ENCODE assay signal across 10 mouse cellular contexts in genomic region chr16:38636682-38637081, GRCm38 (mm10).
A peak's percentile ranks its signal among the peaks of the same experiment; 100 is the strongest.
DNase-seq lines count a peak whose midpoint lies in the region; ATAC-seq lines count a peak whose summit lies in the region.
"Had no signal": no experiment of that assay in that cellular context is flagged by ENCODE, and none has a peak within 500 bp of the region (broad histone marks: within the 10 kb centered on the region; RNA-seq: fewer than 3 reads in every experiment).

No protein-coding gene starts in this region.

- no peaks in the 10 kb centered on the region for H3K36me3 ChIP-seq in neural tube, embryonic 13.5 days
- no peaks in the 10 kb centered on the region for H3K36me3 ChIP-seq in neural tube, embryonic 15.5 days
- H3K36me3 ChIP-seq in lung, embryonic 15.5 days, result peaks cover 15% of the 10 kb centered on the region; the same call in 1 of the 2 replicates
- H3K36me3 ChIP-seq in kidney, embryonic 14.5 days (ENCODE audit: control insufficient read depth, insufficient read depth, low read length), result no peaks in the 10 kb centered on the region; the same call in 1 of the 2 replicates

- no peaks in the 10 kb centered on the region for H3K27me3 ChIP-seq in neural tube, embryonic 13.5 days
- no peaks in the 10 kb centered on the region for H3K27me3 ChIP-seq in neural tube, embryonic 15.5 days (replicated peaks)
- H3K27me3 ChIP-seq in lung, embryonic 15.5 days, result no peaks in the 10 kb centered on the region
- H3K27me3 ChIP-seq in kidney, embryonic 14.5 days (ENCODE audit: control insufficient read depth, insufficient read depth, low read length), result no peaks in the 10 kb centered on the region

- DNase-seq in thymus, postnatal 36 days, result peak; percentile 40 to 48
- DNase-seq: adrenal gland, adult 8-10 months had no signal

- no peak overlapping the region for H3K4me2 ChIP-seq in neural tube, embryonic 13.5 days
- no peak overlapping the region for H3K4me2 ChIP-seq in neural tube, embryonic 15.5 days
- no peak overlapping the region for H3K4me2 ChIP-seq in lung, embryonic 15.5 days
- no peak overlapping the region for H3K4me2 ChIP-seq in kidney, embryonic 14.5 days (replicated peaks; ENCODE audit: low read depth, low read length)

- no peak overlapping the region for H3K4me3 ChIP-seq in neural tube, embryonic 13.5 days
- no peak overlapping the region for H3K4me3 ChIP-seq in neural tube, embryonic 15.5 days (replicated peaks)
- H3K4me3 ChIP-seq in lung, embryonic 15.5 days, result no peak overlapping the region
- H3K4me3 ChIP-seq in kidney, embryonic 14.5 days (ENCODE audit: low read length), result no peak overlapping the region
- H3K4me3 ChIP-seq: myocyte had no signal

- WGBS in neural tube, embryonic 13.5 days, result 68% methylated on average over 9 of the region's 9 CpGs
- 73% methylated on average over 9 of the region's 9 CpGs for WGBS in neural tube, embryonic 15.5 days
- WGBS in lung, embryonic 15.5 days, result 40% methylated on average over 9 of the region's 9 CpGs
- WGBS in kidney, embryonic 14.5 days, result 57% methylated on average over 9 of the region's 9 CpGs

- peaks cover 5% of the 10 kb centered on the region; the same call in 1 of the 2 replicates for H3K4me1 ChIP-seq in neural tube, embryonic 13.5 days (replicated peaks)
- H3K4me1 ChIP-seq in neural tube, embryonic 15.5 days, result no peaks in the 10 kb centered on the region; the same call in 1 of the 2 replicates
- H3K4me1 ChIP-seq in lung, embryonic 15.5 days, result peaks cover 9% of the 10 kb centered on the region; the same call in 1 of the 2 replicates
- no peaks in the 10 kb centered on the region for H3K4me1 ChIP-seq in kidney, embryonic 14.5 days (ENCODE audit: control insufficient read depth, insufficient read depth, low read length)

- H3K27ac ChIP-seq in neural tube, embryonic 13.5 days (replicated peaks), result 0 out of 2 replicates have a peak overlapping the region, but pooled peaks have one; percentile 24
- no peak overlapping the region for H3K27ac ChIP-seq in neural tube, embryonic 15.5 days (replicated peaks)
- peak overlapping the region; percentile 26; the same call in 1 of the 2 replicates for H3K27ac ChIP-seq in lung, embryonic 15.5 days
- no peak overlapping the region for H3K27ac ChIP-seq in kidney, embryonic 14.5 days (ENCODE audit: low read depth, low read length)
- H3K27ac ChIP-seq: hindbrain, postnatal 0 days had no signal

- no peak for ATAC-seq in neural tube, embryonic 13.5 days (ENCODE audit: low read depth)
- no peak for ATAC-seq in neural tube, embryonic 15.5 days (ENCODE audit: low FRiP score)
- ATAC-seq in common myeloid progenitor, adult 5-6 weeks (replicated peaks; ENCODE audit: low read depth, poor library complexity, severe bottlenecking), result peak; percentile 70
- ATAC-seq in lung, embryonic 15.5 days (ENCODE audit: borderline replicate concordance, extremely low read depth, low FRiP score, low TSS enrichment), result no peak
- no peak for ATAC-seq in kidney, embryonic 14.5 days (ENCODE audit: low FRiP score, low TSS enrichment)
- ATAC-seq in cerebellum, adult (ENCODE audit: insufficient number of reproducible peaks, low FRiP score, low TSS enrichment), result no peak
- ATAC-seq: hindbrain, postnatal 0 days had no signal

- H3K9me3 ChIP-seq in neural tube, embryonic 13.5 days, result no peaks in the 10 kb centered on the region
- no peaks in the 10 kb centered on the region for H3K9me3 ChIP-seq in neural tube, embryonic 15.5 days (replicated peaks)
- no peaks in the 10 kb centered on the region for H3K9me3 ChIP-seq in lung, embryonic 15.5 days
- H3K9me3 ChIP-seq in kidney, embryonic 14.5 days (ENCODE audit: control insufficient read depth, low read length), result no peaks in the 10 kb centered on the region

- H3K9ac ChIP-seq in neural tube, embryonic 13.5 days, result no peak overlapping the region
- H3K9ac ChIP-seq in neural tube, embryonic 15.5 days (replicated peaks), result no peak overlapping the region
- H3K9ac ChIP-seq in lung, embryonic 15.5 days, result no peak overlapping the region
- H3K9ac ChIP-seq in kidney, embryonic 14.5 days (ENCODE audit: low read depth, low read length), result no peak overlapping the region

Comparison
In these comparisons a context has a peak if more than half of its experiments do, and no peak if none do; other contexts are left out.
1. H3K27ac ChIP-seq: peak in neural tube, embryonic 13.5 days (single experiment) and lung, embryonic 15.5 days (single experiment); none in neural tube, embryonic 15.5 days (single experiment) and kidney, embryonic 14.5 days (single experiment).